Mouse (Mus musculus) c-Kit-positive CD71-positive TER-119-negative erythroid progenitor cells, embryonic 14.5 days (primary cell): Measurements from ENCODE around the gene Tmem183a.

Source experiments
- DNase-seq: peaks from one replicate; pipeline ENCODE4 v3.0.0-alpha.2; 2013; ENCODE audit warnings: low read depth

The Tmem183a gene

GRCm38 (mm10) chr1:134344005-134344950 lies 17.5 kb downstream of the Tmem183a start:
- DNase-seq: peak; percentile 83

GRCm38 (mm10) chr1:134343567-134343966 lies 18.2 kb downstream of the Tmem183a start:
- no peak for DNase-seq

GRCm38 (mm10) chr1:134342781-134343310 lies 18.9 kb downstream of the Tmem183a start:
- no peak for DNase-seq

- no peak for DNase-seq
Observed at GRCm38 (mm10) chr1:134342278-134342664, 19.5 kb downstream of the Tmem183a start.

- DNase-seq: no peak
Observed at GRCm38 (mm10) chr1:134341641-134342277, 20.0 kb downstream of the Tmem183a start.

- no peak for DNase-seq
Observed at GRCm38 (mm10) chr1:134339757-134340619, 21.8 kb downstream of the Tmem183a start.

- no peak for DNase-seq
Observed at GRCm38 (mm10) chr1:134339162-134339561, 22.6 kb downstream of the Tmem183a start.

GRCm38 (mm10) chr1:134336958-134337710 lies 24.6 kb downstream of the Tmem183a start:
- DNase-seq: no peak

GRCm38 (mm10) chr1:134335924-134336810 lies 25.6 kb downstream of the Tmem183a start:
- no peak for DNase-seq

GRCm38 (mm10) chr1:134335211-134335923 lies 26.4 kb downstream of the Tmem183a start:
- DNase-seq: no peak

GRCm38 (mm10) chr1:134334111-134334827 lies 27.5 kb downstream of the Tmem183a start:
- no peak for DNase-seq

GRCm38 (mm10) chr1:134333371-134334110 lies 28.2 kb downstream of the Tmem183a start:
- DNase-seq: no peak

GRCm38 (mm10) chr1:134332770-134333271 lies 29.0 kb downstream of the Tmem183a start, which contains the start of gene Ppfia4:
Ppfia4 (minus strand) TSS chr1:134332928.
- DNase-seq: no peak

GRCm38 (mm10) chr1:134331879-134332635 lies 29.7 kb downstream of the Tmem183a start:
- peak; percentile 56 for DNase-seq

GRCm38 (mm10) chr1:134326841-134327346 lies 34.9 kb downstream of the Tmem183a start:
- no peak for DNase-seq

- DNase-seq: no peak
Observed at GRCm38 (mm10) chr1:134322591-134322990, 39.2 kb downstream of the Tmem183a start.
